Mouse (Mus musculus) stomach, embryonic 15.5 days (tissue): ENCODE results near the gene Caap1. TPM values are rescaled to one million over a fixed set of nuclear protein-coding genes. Genes with fewer than 3 reads are reported as not detected.

ENCODE experiments used
- ATAC-seq: fragments of 200-750 bp; cut with Nextera tagmentation; 2 replicates; pipeline ENCODE4 v1.8.0; 2017; ENCODE audit warnings: low read depth, moderate number of reproducible peaks, moderate TSS enrichment; ENCODE audit not compliant: insufficient read depth, low FRiP score
- H3K27ac ChIP-seq: fragments of 300-500 bp; sonication (generic); 2 replicates; pipeline ENCODE4 v1.5.1; 2015; ENCODE audit warnings: mild to moderate bottlenecking, inconsistent platforms
- H3K27me3 ChIP-seq: fragments of 300-500 bp; sonication (generic); replicated peaks from 2 replicates; pipeline ENCODE4 v1.6.1; 2015; ENCODE audit warnings: inconsistent platforms
- H3K36me3 ChIP-seq: fragments of 300-500 bp; sonication (generic); 2 replicates; pipeline ENCODE4 v1.6.1; 2015; ENCODE audit warnings: inconsistent platforms
- H3K4me1 ChIP-seq: fragments of 300-500 bp; sonication (generic); 2 replicates; pipeline ENCODE4 v1.6.1; 2015; ENCODE audit warnings: inconsistent platforms
- H3K4me2 ChIP-seq: fragments of 300-500 bp; sonication (generic); 2 replicates; pipeline ENCODE4 v1.6.1; 2015; ENCODE audit warnings: mild to moderate bottlenecking, inconsistent platforms
- H3K4me3 ChIP-seq: fragments of 300-500 bp; sonication (generic); replicated peaks from 2 replicates; pipeline ENCODE4 v1.5.1; 2015; ENCODE audit warnings: inconsistent platforms
- H3K9ac ChIP-seq: fragments of 300-500 bp; sonication (generic); 2 replicates; pipeline ENCODE4 v1.6.1; 2015; ENCODE audit warnings: inconsistent platforms
- H3K9me3 ChIP-seq: fragments of 300-500 bp; sonication (generic); 2 replicates; pipeline ENCODE4 v1.6.1; 2016; ENCODE audit warnings: inconsistent platforms
- WGBS: fragments of 180-500 bp; shearing (Covaris S2); methylation state at CpG from one replicate; pipeline ENCODE4 v1.1.7; 2015; 5-methylcytosine and 5-hydroxymethylcytosine counted together
- polyA plus RNA-seq: library from polyadenylated mRNA; unstranded; fragments of >200 nt; fragmentation: Nextera tagmentation; extraction: Ambion mirVana; gene quantifications from 2 replicates; pipeline ENCODE4 v1.2.1, GENCODE M21; 2015

Gene Caap1
- polyA plus RNA-seq, 1 experiment from 2014 or later: 17.4 TPM

- Histone ChIP-seq H3K4me1 (no peaks in the 10 kb centered on the region), H3K36me3 (no peaks in the 10 kb centered on the region), H3K4me3 (no peak overlapping the region), H3K9me3 (no peaks in the 10 kb centered on the region), H3K9ac (no peak overlapping the region), H3K27ac (no peak overlapping the region), H3K27me3 (no peaks in the 10 kb centered on the region), H3K4me2 (no peak overlapping the region)
- no peak for ATAC-seq
- 93% methylated on average over 1 of the region's 1 CpGs for WGBS
Measured at GRCm38 (mm10) chr4:94473286-94473685, 83.3 kb downstream of the Caap1 start.

- WGBS: 87% methylated on average over 2 of the region's 2 CpGs
- H3K36me3 ChIP-seq: no peaks in the 10 kb centered on the region
- ATAC-seq: no peak
Measured at GRCm38 (mm10) chr4:94459424-94459823, 97.2 kb downstream of the Caap1 start.

GRCm38 (mm10) chr4:94454857-94455256 lies 101.7 kb downstream of the Caap1 start:
- no peaks in the 10 kb centered on the region for H3K36me3 ChIP-seq
- no peak overlapping the region for H3K27ac ChIP-seq
- H3K9ac ChIP-seq: no peak overlapping the region
- no peak overlapping the region for H3K4me3 ChIP-seq
- 74% methylated on average over 1 of the region's 1 CpGs for WGBS
- H3K4me1 ChIP-seq: no peaks in the 10 kb centered on the region
- H3K9me3 ChIP-seq: no peaks in the 10 kb centered on the region
- no peak overlapping the region for H3K4me2 ChIP-seq
- no peaks in the 10 kb centered on the region for H3K27me3 ChIP-seq
- ATAC-seq: no peak

More at GRCm38 (mm10) chr4:94459424-94459823, 97.2 kb downstream of the Caap1 start:
- Histone ChIP-seq H3K9me3 (no peaks in the 10 kb centered on the region), H3K27me3 (no peaks in the 10 kb centered on the region), H3K9ac (no peak overlapping the region), H3K27ac (no peak overlapping the region), H3K4me1 (no peaks in the 10 kb centered on the region), H3K4me3 (no peak overlapping the region), H3K4me2 (no peak overlapping the region)

Other genes with a start within 250 kb of the Caap1 start
- gene Gm10306, start 250 bp downstream of the Caap1 start, polyA plus RNA-seq: 0.40 TPM in 1 of 2 replicates, not detected in the other
- 60.0 and 63.3 TPM in 2 replicates for gene Plaa, start 46.4 kb upstream of the Caap1 start, polyA plus RNA-seq
- 23.3 and 24.9 TPM in 2 replicates for gene Ift74, start 57.7 kb upstream of the Caap1 start, polyA plus RNA-seq
- gene Lrrc19, start 93.3 kb upstream of the Caap1 start, polyA plus RNA-seq: 0.93 and 0.94 TPM in 2 replicates
- gene Tek, start 182.5 kb upstream of the Caap1 start, polyA plus RNA-seq: 11.5 TPM in 2 replicates